Mouse (Mus musculus): Measurements from ENCODE around the gene Fut7. TPM values are rescaled to one million over a fixed set of nuclear protein-coding genes. Genes with fewer than 3 reads are reported as not detected.
A peak's percentile ranks its signal among the peaks of the same experiment; 100 is the strongest.

Gene Fut7
- total RNA-seq, 2 experiments from 2014 or later: 0.34 TPM; not detected in 1

DNA sequence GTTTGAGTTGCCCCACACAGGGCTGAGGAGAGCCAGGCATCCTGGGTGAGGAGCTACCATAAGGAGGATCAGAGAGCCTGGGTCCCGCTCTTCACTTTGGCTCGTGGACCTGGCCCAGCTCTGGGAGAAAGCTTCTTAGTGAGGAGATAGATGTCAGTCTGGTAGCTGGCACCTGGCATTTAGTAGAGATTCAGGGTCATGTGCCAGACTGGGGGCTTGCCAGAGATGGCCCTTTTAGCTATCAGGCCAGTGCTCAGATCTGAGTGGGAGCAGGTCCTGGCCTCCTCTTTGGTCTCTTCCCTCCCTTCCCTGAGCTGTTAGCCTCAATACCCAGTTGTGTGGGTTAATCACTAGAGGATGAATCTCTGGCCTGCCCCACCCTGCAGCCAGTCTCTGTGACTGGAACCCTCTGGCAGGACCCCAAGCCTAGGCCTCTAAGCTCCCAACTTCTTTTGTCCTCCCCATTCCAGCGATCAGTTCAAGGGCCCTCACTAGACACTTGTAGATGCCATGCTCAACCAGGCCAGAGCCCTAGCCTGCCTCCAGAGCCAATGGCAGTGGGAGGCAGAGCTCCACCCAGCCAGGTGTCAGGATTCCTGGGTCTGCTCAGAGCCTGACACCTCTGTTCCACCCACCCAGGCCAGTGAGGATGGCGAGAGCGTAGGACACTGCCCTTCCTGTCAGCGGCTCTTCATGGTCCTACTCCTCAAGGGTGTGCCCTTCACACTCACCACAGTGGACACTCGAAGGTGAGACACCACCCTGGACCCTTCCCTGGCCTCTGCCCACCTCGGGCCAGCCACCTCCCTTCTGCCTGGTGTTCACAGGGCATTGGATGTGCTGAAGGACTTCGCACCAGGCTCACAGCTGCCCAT, 34.2 kb downstream of the Fut7 start:
- no peak for DNase-seq (ENCODE audit: low spot score in 2 of 2)

DNA sequence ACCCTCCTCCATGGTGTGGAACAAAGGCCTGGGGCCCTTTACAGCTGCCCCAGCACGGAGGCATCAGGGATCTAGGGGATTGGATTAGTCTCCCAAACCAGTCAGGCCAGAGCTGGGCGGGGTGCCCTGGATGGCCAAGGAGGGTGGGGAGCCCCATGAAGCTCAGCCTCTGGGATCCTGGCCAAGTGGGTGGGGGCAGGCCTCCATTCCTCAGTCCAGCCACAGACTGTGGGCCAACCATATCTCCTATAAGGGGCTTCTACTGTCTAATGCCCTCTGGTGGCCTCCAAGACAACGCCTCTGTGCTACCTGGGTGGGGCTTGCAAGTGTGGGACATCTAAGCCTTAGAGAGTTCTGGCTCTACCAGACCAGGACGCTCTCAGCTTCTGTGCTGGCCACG, 35.8 kb downstream of the Fut7 start:
- peak; percentile 59 to 71 for DNase-seq (ENCODE audit: low spot score in 2 of 2)

DNA sequence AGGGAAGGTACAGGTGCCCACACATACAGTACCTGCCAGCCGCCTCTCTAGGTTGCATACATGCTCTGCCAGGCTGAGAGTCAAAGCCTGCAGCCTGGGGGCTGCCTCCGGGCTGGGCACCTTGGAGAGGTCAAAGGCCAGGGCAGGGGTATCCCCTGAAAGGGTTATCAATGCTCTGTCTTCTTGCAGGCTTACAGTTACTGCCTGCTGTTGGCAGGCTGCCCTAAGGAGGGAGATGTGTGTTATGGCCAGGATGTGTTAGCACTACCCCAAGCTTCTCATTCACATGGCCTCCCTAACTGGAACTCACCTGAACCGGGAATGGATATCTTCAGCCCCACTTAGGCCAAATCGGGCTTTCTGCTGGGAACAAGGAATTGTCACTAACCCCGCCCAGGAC, 37.1 kb downstream of the Fut7 start:
- no peak for DNase-seq (ENCODE audit: low spot score in 2 of 2)

DNA sequence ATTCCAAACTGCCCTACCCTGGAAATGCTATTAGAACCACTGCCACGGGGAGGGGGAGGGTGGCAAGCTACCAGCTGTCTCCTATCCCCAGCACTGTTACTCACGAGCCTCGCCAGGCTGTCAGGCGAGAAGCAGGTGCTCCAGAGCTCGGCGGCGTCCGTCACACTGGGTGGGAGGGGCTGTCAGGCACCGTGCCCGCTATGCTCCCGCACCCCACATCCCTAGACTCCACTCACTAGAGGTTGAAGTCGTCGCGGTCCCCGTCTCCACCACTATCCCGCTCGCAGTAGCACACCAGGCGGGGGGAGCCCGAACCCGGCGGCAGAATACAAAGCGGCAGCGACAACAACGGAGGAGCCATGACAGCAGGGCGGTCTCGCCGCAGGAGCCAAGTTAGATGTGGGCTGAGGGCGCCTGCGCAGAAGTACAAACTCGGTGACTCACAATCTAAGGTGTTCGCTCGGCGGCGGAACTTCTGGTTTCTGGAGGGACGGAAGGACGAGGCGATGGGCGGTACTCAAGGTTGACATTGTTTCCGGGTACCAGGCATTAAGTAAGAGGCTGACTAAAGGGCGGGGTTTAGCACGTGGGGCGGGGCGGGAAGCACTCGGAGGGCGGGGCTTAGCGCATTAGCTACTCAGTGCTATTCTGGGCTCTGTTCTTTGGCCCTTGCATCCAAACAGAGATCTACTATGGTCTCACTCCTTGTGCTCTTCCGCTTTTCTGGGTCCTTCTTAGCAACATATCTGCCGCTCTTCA, 37.7 kb downstream of the Fut7 start, which contains the start of gene Paxx:
Gene Paxx, minus strand, starts transcription at position 544 of the 759 bp plus-strand sequence.
- DNase-seq (ENCODE audit: low spot score in 2 of 2): peak; percentile 79 to 91

DNA sequence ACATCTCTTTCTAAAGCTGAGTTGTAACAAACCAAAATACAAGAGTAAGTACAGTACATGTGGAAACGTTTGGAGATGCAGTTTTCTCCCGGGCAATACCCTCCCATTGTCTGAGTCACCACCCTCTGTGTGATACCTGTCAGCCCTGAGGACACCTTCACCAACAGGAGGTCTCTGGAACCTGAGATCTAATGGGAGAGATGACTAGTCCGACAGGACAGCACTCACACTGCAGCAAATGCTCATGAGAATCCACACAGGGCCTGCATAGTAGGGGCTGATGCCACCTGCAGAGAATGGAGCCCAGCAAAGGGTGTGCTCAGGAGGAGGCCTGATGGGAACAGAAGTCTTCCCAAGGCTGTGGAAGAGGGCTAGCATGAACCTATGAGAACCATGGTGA, 38.3 kb downstream of the Fut7 start:
- no peak for DNase-seq (ENCODE audit: low spot score in 2 of 2)

DNA sequence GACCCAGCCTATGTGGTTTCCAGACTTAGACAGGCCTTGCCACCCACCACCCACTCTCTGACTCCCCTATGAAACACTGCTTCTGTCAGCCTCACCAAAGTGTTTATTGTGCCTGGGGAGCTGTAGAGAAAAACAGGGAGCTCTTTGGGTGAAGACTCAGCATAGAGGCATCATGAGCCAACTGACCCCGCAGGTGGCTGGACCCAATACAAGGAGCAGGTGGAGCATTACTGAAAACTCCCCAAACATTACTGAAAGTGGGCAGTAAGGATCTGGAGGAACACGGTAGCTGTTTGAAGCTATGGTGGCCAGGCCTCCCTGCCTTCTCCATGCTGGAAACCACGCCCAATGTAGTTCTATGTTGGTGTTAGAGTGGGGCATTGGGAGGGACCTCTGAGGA, 40.6 kb downstream of the Fut7 start:
- DNase-seq (ENCODE audit: low spot score in 2 of 2): no peak

DNA sequence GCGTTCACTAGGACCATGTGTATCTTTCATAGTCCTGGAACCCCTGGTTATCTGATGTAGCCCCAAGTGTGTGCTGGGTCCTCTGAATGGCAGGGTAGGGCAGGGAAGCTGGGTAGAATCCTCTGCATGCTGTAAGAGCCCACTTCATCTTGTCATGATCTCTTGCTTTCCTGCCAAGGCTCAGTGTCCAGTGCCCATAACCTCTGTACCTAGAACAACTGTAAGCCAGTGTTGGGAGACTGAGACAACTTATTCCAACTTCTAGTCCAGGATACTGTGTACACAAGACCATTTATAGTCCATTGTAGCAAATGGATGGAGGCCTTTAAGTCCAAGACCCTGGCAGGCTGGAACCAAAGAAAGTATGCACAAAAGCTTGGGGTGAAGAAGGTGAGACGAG, 42.2 kb downstream of the Fut7 start:
- DNase-seq (ENCODE audit: low spot score in 2 of 2): no peak

DNA sequence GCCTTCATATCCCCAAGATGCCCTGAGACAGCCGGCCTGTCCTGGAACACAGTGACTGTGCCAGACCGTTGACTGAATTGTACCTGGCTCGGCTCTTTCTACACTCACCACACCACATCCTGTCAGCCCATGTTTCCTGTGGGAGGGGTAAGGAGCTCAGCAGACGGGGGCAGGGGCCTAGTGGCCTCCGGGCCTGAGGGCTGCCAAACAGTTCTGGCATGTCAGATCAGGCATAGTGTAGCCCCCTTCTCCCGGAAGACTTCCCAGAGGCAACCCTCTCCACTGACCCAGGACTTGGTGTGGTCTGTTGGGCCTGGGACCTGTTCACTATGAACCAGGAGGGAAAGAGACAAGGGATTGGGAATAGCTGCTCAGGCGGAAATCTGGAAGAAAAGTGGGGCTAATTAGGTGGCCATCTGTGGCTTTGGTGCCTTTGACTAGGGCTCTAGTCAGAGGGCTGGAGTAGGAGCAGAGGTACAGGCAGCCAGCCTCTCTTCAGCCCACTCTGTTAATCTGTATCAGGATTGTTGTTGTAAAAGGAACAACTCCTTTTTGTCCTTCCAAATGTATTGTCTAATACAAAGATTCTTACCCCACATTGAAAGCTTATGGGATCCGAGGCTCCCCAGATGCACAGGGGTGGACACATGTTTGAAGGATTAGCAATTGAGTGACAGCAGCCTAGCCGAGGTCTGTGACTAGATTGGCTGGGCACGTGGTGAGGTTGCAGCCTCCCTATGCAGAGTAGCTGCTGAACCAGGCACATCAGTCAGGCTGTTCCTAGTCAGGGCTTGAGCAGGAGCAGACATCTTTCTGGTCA, 43.0 kb downstream of the Fut7 start:
- DNase-seq (ENCODE audit: low spot score in 2 of 2): no peak

DNA sequence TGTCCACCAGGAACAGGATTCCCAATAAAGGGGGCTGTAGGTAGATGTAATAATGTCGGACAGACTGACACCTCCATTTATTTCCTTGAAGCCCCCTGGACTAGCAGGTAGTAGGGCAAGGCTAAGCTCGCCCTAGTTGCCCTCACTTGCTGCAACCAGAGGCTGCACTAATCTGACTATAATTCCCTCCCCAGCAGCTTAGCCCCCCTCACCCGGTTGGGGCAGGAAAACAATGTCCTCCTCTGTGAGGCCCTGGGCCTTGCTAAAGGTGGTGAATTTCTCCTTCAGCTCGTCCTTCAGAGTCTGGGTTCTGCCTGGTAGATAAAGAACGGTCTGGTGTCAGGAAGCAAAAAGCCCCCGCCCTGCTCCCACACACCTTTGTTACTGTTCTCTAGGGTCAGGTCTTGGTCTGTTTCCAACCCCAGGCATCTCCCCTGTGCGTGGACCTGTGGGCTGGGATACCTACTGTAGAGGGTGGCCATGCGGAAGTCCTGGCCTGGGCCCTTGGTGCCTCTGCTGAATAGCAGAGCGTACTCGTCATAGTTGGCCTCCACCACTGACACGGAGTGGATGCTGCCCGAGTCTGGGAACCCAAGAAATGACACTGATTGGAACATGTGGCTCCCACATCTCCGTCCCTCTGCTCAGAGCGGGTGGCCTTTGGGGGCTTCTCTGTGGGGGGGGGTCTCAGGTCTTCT, 44.7 kb downstream of the Fut7 start:
- no peak for DNase-seq (ENCODE audit: low spot score in 2 of 2)

DNA sequence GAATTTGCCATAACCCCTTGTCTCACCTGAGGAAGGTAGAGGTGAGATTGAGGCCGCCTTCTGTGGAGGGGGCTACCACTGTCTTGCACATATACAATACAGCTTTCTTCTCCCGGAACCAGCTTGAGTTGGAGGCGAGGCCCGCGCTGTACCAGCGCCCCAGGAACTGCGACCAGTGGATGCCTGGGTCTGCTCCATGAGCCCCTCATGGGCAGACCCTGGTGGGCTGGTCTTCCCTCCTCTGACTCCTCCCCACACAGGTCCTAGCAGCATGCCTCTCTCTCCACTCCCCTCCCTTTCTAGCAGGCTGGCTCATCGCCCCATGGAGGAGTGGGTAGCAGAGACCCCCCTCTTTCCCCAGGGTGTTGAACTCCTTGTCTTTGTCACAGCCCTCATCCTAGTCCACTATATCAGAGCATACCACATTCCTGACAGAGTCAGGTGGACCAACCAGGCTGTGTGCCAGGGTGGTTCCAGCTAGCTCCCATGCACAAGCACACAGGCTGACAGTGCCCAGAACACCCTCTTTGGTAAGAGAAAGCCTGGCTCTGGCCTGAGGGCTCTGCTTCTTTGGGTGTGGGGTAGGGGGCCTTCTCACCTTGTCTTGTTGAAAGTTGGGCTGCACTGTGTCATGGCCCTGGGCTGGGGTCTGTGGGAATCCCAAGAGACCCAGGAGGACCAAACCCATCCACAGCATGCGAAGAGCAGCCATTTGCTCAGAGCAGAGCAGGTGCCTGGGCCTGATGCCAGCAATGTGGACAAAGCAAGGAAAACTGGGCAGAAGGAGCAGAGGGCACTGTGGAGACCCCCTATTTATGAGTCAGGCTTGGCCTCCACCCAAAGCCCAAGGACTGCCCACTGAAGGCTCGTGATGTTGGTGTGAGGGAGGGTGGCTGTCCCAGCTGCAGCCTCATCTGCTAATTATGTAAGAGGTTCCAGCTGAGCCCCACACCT, 46.2 kb downstream of the Fut7 start:
- DNase-seq (ENCODE audit: low spot score in 2 of 2): no peak

DNA sequence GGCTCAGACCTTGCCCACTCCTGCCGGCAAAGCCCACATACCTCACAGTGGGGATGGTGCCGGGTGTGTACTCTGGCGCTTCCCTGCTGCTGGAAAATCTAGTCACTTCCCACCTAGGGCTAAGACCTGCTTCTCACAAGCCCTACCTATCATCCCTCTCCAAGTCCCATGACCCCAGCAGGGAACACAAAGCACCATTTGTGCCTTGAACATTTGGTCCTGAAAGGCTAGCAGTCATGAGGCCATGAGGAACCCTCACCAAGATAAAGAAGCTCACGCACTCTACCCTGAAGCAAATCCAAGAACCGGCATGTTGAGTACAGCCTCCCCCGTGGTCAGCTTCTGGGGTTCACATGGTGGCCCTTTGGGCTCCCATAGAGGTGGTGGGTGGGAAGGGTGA, 46.9 kb downstream of the Fut7 start, which contains the start of gene Ptgds:
Gene Ptgds, minus strand, starts transcription at position 78 of the 400 bp plus-strand sequence.
- no peak for DNase-seq (ENCODE audit: low spot score in 2 of 2)

DNA sequence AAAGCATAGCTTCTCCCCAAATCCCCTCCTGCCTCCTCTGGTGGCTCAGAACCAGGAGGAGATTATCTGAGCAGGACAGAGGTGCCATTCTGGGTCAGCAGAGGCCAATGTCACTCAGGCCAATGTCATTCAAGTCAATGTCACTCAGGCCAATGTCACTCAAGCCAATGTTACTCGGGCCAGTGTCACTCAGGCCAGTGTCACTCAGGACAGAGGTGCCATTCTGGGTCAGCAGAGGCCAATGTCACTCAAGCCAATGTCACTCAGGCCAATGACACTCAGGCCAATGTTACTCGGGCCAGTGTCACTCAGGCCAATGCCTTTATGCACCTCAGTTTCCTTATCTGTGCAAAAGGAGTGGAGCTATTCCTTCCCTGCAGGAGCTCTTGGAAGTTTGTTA, 49.5 kb downstream of the Fut7 start:
- no peak for DNase-seq (ENCODE audit: low spot score in 2 of 2)

Small RNA genes within 50 kb of the gene (microRNA-seq; reads per million reads assigned to microRNA genes)
- not detected for gene Mir3087

Other genes starting within 250 kb of the Fut7 start
- 10 to 100 TPM; 20.8 to 22.5 TPM for gene Nrarp, start 242.5 kb upstream of the Fut7 start, total RNA-seq (2021)
- 1 to 10 TPM; 2.7 to 2.9 TPM for gene Tor4a, start 226.4 kb upstream of the Fut7 start, total RNA-seq (2021)
- gene Nelfb, start 211.8 kb upstream of the Fut7 start, total RNA-seq (2021): 10 to 100 TPM; 43.4 to 47.7 TPM
- gene Stpg3, start 208.6 kb upstream of the Fut7 start, total RNA-seq (2021): not detected
- gene Fam166a, start 204.5 kb upstream of the Fut7 start, total RNA-seq (2021): under 1 TPM in 1 of 2 experiments, not detected in 1; 0.25 TPM
- gene Tubb4b, start 198.6 kb upstream of the Fut7 start, total RNA-seq (2021): 100 to 1,000 TPM; 360 to 390 TPM
- gene Slc34a3, start 188.9 kb upstream of the Fut7 start, total RNA-seq (2021): not detected
- not detected for gene Rnf224, start 186.5 kb upstream of the Fut7 start, total RNA-seq (2021)
- 1 to 10 TPM; 1.4 to 2.0 TPM for gene Rnf208, start 181.0 kb upstream of the Fut7 start, total RNA-seq (2021)
- not detected for gene Cysrt1, start 180.8 kb upstream of the Fut7 start, total RNA-seq (2021)
- gene AL732309.1, start 176.4 kb upstream of the Fut7 start, total RNA-seq (2021): 1 to 10 TPM; 1.3 to 1.5 TPM
- gene Tmem203, start 167.8 kb upstream of the Fut7 start, total RNA-seq (2021): 10 to 100 TPM; 18.8 to 19.7 TPM
- gene Tprn, start 160.6 kb upstream of the Fut7 start, total RNA-seq (2021): 1 to 10 TPM; 4.8 to 6.3 TPM
- 10 to 100 TPM; 55.9 to 58.1 TPM for gene Ssna1, start 150.8 kb upstream of the Fut7 start, total RNA-seq (2021)
- 10 to 100 TPM; 64.9 to 69.0 TPM for gene Anapc2, start 150.8 kb upstream of the Fut7 start, total RNA-seq (2021)
- gene Tmem210, start 135.1 kb upstream of the Fut7 start, total RNA-seq (2021): not detected
- not detected for gene Lrrc26, start 133.4 kb upstream of the Fut7 start, total RNA-seq (2021)
- under 1 TPM; 0.17 to 0.26 TPM for gene Grin1, start 104.1 kb upstream of the Fut7 start, total RNA-seq (2021)
- 10 to 100 TPM; 36.5 to 40.2 TPM for gene Man1b1, start 90.9 kb upstream of the Fut7 start, total RNA-seq (2021)
- 10 to 100 TPM in 1 of 2 experiments, 1 to 10 TPM in 1; 8.1 to 11.9 TPM for gene Dpp7, start 66.9 kb upstream of the Fut7 start, total RNA-seq (2021)
- 10 to 100 TPM; 11.2 to 14.3 TPM for gene Uap1l1, start 57.6 kb upstream of the Fut7 start, total RNA-seq (2021)
- 1 to 10 TPM; 6.2 TPM for gene Sapcd2, start 50.9 kb upstream of the Fut7 start, total RNA-seq (2021)
- gene Entpd2, start 27.4 kb upstream of the Fut7 start, total RNA-seq (2021): 10 to 100 TPM; 35.1 to 42.0 TPM
- 10 to 100 TPM; 41.2 to 45.9 TPM for gene Npdc1, start 23.9 kb upstream of the Fut7 start, total RNA-seq (2021)
- gene Abca2, start 5.4 kb downstream of the Fut7 start, total RNA-seq (2021): 10 to 100 TPM; 12.7 to 13.8 TPM
- under 1 TPM in 1 of 2 experiments, not detected in 1; 0.34 TPM for gene Clic3, start 33.6 kb downstream of the Fut7 start, total RNA-seq (2021)
- 10 to 100 TPM; 40.0 to 45.9 TPM for gene Paxx, start 37.8 kb downstream of the Fut7 start, total RNA-seq (2021)
- gene Ptgds, start 46.8 kb downstream of the Fut7 start, total RNA-seq (2021): 1 to 10 TPM; 2.9 to 3.9 TPM
- gene Lcn12, start 70.6 kb downstream of the Fut7 start, total RNA-seq (2021): not detected
- 10 to 100 TPM; 62.5 to 71.4 TPM for gene Fbxw5, start 77.5 kb downstream of the Fut7 start, total RNA-seq (2021)
- 1 to 10 TPM in 1 of 2 experiments, under 1 TPM in 1; 0.74 to 1.2 TPM for gene C8g, start 78.5 kb downstream of the Fut7 start, total RNA-seq (2021)
- gene Traf2, start 123.7 kb downstream of the Fut7 start, total RNA-seq (2021): 10 to 100 TPM; 15.7 to 16.5 TPM
- 100 to 1,000 TPM; 173 to 196 TPM for gene Edf1, start 134.6 kb downstream of the Fut7 start, total RNA-seq (2021)
- 1 to 10 TPM; 2.3 to 2.5 TPM for gene Mamdc4, start 151.6 kb downstream of the Fut7 start, total RNA-seq (2021)
- 10 to 100 TPM; 43.0 to 44.8 TPM for gene Phpt1, start 152.0 kb downstream of the Fut7 start, total RNA-seq (2021)
- under 1 TPM; 0.07 to 0.08 TPM for gene Ajm1, start 158.5 kb downstream of the Fut7 start, total RNA-seq (2021)
- 10 to 100 TPM; 59.3 to 65.0 TPM for gene Rabl6, start 185.3 kb downstream of the Fut7 start, total RNA-seq (2021)
- gene Ccdc183, start 194.4 kb downstream of the Fut7 start, total RNA-seq (2021): not detected
- 10 to 100 TPM; 11.7 to 18.6 TPM for gene Tmem141, start 198.7 kb downstream of the Fut7 start, total RNA-seq (2021)
- gene Fcna, start 204.8 kb downstream of the Fut7 start, total RNA-seq (2021): 10 to 100 TPM in 1 of 2 experiments, 1 to 10 TPM in 1; 9.7 to 14.3 TPM
- gene Lcn8, start 229.9 kb downstream of the Fut7 start, total RNA-seq (2021): 1 to 10 TPM; 1.2 to 2.5 TPM
- gene Lcn5, start 234.7 kb downstream of the Fut7 start, total RNA-seq (2021): not detected